8 mouse cellular contexts compared by ENCODE assay signal in genomic region chr7:45017242-45018061, GRCm38 (mm10). TPM values are rescaled to one million over a fixed set of nuclear protein-coding genes. Genes with fewer than 3 reads are reported as not detected.
DNase-seq lines count a peak whose midpoint lies in the region; ATAC-seq and TF ChIP-seq lines count a peak whose summit lies in the region.

TSS of gene Rras (plus strand) at chr7:45017961.

- intact Hi-C loops in heart, adult 2 months (cut with DNase I), result loop anchor here (1.0 to 5.0 kb wide), 3 partner anchors 33 to 105 kb away; partner anchors contain the start of gene Rps11

- DNase-seq in 3134 (ENCODE audit: extremely low read depth, insufficient read length, low spot score), result peak; percentile 95
- DNase-seq in adrenal gland, postnatal 36 days, result peak; percentile 92
- peak; percentile 100 for DNase-seq in embryonic facial prominence, embryonic 14.5 days (ENCODE audit: low spot score)
- DNase-seq in heart, adult 2 months, result peak; percentile 89 to 96
- DNase-seq in kidney, adult 8-10 months, result peak; percentile 94 to 99
- DNase-seq in spleen, postnatal 10 days (ENCODE audit: low spot score in 2 of 2), result peak; percentile 71 to 88

- TF ChIP-seq EP300 in heart, adult 2 months (IDR thresholded peaks at IDR 0.05; ENCODE audit: insufficient read depth, low read depth, low read length), result peak; percentile 94

- WGBS in embryonic facial prominence, embryonic 14.5 days, result under 1% methylated on average over 36 of the region's 36 CpGs
- under 1% methylated on average over 36 of the region's 36 CpGs for whole genome bisulfite sequencing in heart, adult 2 months
- under 1% methylated on average over 36 of the region's 36 CpGs for WGBS in limb, embryonic 13.5 days
- 0% methylated on average over 36 of the region's 36 CpGs for WGBS in midbrain, embryonic 16.5 days

- peaks cover 19% of the 10 kb centered on the region for H3K4me1 ChIP-seq in embryonic facial prominence, embryonic 14.5 days (ENCODE audit: control insufficient read depth, insufficient read depth, low read length)
- peaks cover 8% of the 10 kb centered on the region for H3K4me1 ChIP-seq in heart, adult 2 months (ENCODE audit: control insufficient read depth, insufficient read depth, low read length)
- H3K4me1 ChIP-seq in limb, embryonic 13.5 days, result peaks cover 34% of the 10 kb centered on the region
- H3K4me1 ChIP-seq in midbrain, embryonic 16.5 days (ENCODE audit: control insufficient read depth, insufficient read depth, low read length), result peaks cover 23% of the 10 kb centered on the region

- peak; percentile 91 for ATAC-seq in embryonic facial prominence, embryonic 14.5 days (ENCODE audit: low read depth)
- ATAC-seq in limb, embryonic 13.5 days (ENCODE audit: low FRiP score, low read depth), result peak; percentile 91
- ATAC-seq in midbrain, embryonic 16.5 days, result peak; percentile 73

- H3K27ac ChIP-seq in embryonic facial prominence, embryonic 14.5 days (replicated peaks; ENCODE audit: low read depth, low read length), result peak within 1 kb of the TSS; percentile 97
- H3K27ac ChIP-seq in heart, adult 2 months, result peak within 1 kb of the TSS; percentile 100
- H3K27ac ChIP-seq in limb, embryonic 13.5 days, result peak within 1 kb of the TSS; percentile 96
- peak within 1 kb of the TSS; percentile 66 for H3K27ac ChIP-seq in midbrain, embryonic 16.5 days (ENCODE audit: low read length)

- TF ChIP-seq CTCF in heart, adult 2 months (IDR thresholded peaks at IDR 0.05), result peak; percentile 47

- peak; percentile 93 for TF ChIP-seq POLR2A in heart, adult 2 months (IDR thresholded peaks at IDR 0.05; ENCODE audit: insufficient read depth, low read depth, low read length)

- H3K4me3 ChIP-seq in embryonic facial prominence, embryonic 14.5 days (ENCODE audit: low read depth, low read length), result peak within 1 kb of the TSS; percentile 88
- H3K4me3 ChIP-seq in heart, adult 2 months, result peak within 1 kb of the TSS; percentile 75
- H3K4me3 ChIP-seq in limb, embryonic 13.5 days, result peak within 1 kb of the TSS; percentile 93
- peak within 1 kb of the TSS; percentile 93 for H3K4me3 ChIP-seq in midbrain, embryonic 16.5 days (ENCODE audit: low read depth, low read length)

- H3K36me3 ChIP-seq in embryonic facial prominence, embryonic 14.5 days (ENCODE audit: control insufficient read depth, insufficient read depth, low read length), result peaks cover 17% of the 10 kb centered on the region
- H3K36me3 ChIP-seq in heart, adult 2 months (ENCODE audit: control insufficient read depth, insufficient read depth, low read length), result no peaks in the 10 kb centered on the region
- peaks cover 17% of the 10 kb centered on the region for H3K36me3 ChIP-seq in limb, embryonic 13.5 days
- H3K36me3 ChIP-seq in midbrain, embryonic 16.5 days (ENCODE audit: control insufficient read depth, insufficient read depth, low read length), result peaks cover 7% of the 10 kb centered on the region

- H3K27me3 ChIP-seq in embryonic facial prominence, embryonic 14.5 days (replicated peaks; ENCODE audit: control insufficient read depth, insufficient read depth, low read length), result no peaks in the 10 kb centered on the region
- H3K27me3 ChIP-seq in heart, adult 2 months (ENCODE audit: control insufficient read depth, insufficient read depth, low read length), result no peaks in the 10 kb centered on the region
- 0 out of 2 replicates have a peak, but pooled peaks cover 6% of the 10 kb centered on the region for H3K27me3 ChIP-seq in limb, embryonic 13.5 days
- H3K27me3 ChIP-seq in midbrain, embryonic 16.5 days (ENCODE audit: control insufficient read depth, insufficient read depth, low read depth, low read length), result no peaks in the 10 kb centered on the region

- peak within 1 kb of the TSS; percentile 70 for H3K4me2 ChIP-seq in embryonic facial prominence, embryonic 14.5 days (ENCODE audit: low read depth, low read length)
- peak within 1 kb of the TSS; percentile 81 for H3K4me2 ChIP-seq in limb, embryonic 13.5 days (replicated peaks)
- H3K4me2 ChIP-seq in midbrain, embryonic 16.5 days (ENCODE audit: low read length), result peak within 1 kb of the TSS; percentile 94

- peaks cover 1% of the 10 kb centered on the region; the same call in 1 of the 2 replicates for H3K79me2 ChIP-seq in heart, adult 2 months (replicated peaks; ENCODE audit: control insufficient read depth, insufficient read depth, low read length)

- H3K9me3 ChIP-seq in embryonic facial prominence, embryonic 14.5 days (ENCODE audit: control insufficient read depth, low read length), result no peaks in the 10 kb centered on the region
- no peaks in the 10 kb centered on the region for H3K9me3 ChIP-seq in limb, embryonic 13.5 days
- no peaks in the 10 kb centered on the region for H3K9me3 ChIP-seq in midbrain, embryonic 16.5 days (replicated peaks; ENCODE audit: control insufficient read depth, low read length, poor library complexity, severe bottlenecking)

- H3K9ac ChIP-seq in embryonic facial prominence, embryonic 14.5 days (ENCODE audit: low read depth, low read length), result peak within 1 kb of the TSS; percentile 67
- peak within 1 kb of the TSS; percentile 85 for H3K9ac ChIP-seq in heart, adult 2 months (ENCODE audit: low read depth, low read length)
- H3K9ac ChIP-seq in limb, embryonic 13.5 days, result peak within 1 kb of the TSS; percentile 72
- H3K9ac ChIP-seq in midbrain, embryonic 16.5 days (ENCODE audit: low read depth, low read length), result peak within 1 kb of the TSS; percentile 71

RNA-seq across cellular contexts. Expression of gene Rras, which starts in this region (rescaled TPM):
- 100 to 1,000 TPM in 1 of 2 experiments, 10 to 100 TPM in 1; 98.9 to 101 TPM for total RNA-seq in adrenal gland, postnatal 36 days (2021)
- polyA plus RNA-seq in embryonic facial prominence, embryonic 14.5 days (2014; fragmentation: Nextera tagmentation; extraction: Ambion mirVana), result 50.5 and 52.3 TPM in 2 replicates
- 10 to 100 TPM; 40.9 to 44.3 TPM for total RNA-seq in heart, adult 2 months (2021)
- polyA plus RNA-seq in heart, adult 2 months (2012; rRNA removed), result 107 and 114 TPM in 2 replicates
- polyA plus RNA-seq in limb, embryonic 13.5 days (2015; fragmentation: Nextera tagmentation; extraction: Ambion mirVana), result 27.5 and 29.1 TPM in 2 replicates
- polyA plus RNA-seq in midbrain, embryonic 16.5 days (2015; fragmentation: Nextera tagmentation; extraction: Ambion mirVana), result 12.2 and 12.4 TPM in 2 replicates

Comparison
In these comparisons a context has a peak if more than half of its experiments do, and no peak if none do; other contexts are left out.
1. Peak in every context shown above with its lines: DNase-seq, ATAC-seq, H3K4me3 ChIP-seq and H3K27ac ChIP-seq.